Mouse (Mus musculus): ENCODE measurements around the gene Psma5. TPM values are rescaled to one million over a fixed set of nuclear protein-coding genes. Genes with fewer than 3 reads are reported as not detected.

The Psma5 gene
- 10 to 100 TPM; 35.3 to 40.1 TPM for total RNA-seq (2023)

DNA sequence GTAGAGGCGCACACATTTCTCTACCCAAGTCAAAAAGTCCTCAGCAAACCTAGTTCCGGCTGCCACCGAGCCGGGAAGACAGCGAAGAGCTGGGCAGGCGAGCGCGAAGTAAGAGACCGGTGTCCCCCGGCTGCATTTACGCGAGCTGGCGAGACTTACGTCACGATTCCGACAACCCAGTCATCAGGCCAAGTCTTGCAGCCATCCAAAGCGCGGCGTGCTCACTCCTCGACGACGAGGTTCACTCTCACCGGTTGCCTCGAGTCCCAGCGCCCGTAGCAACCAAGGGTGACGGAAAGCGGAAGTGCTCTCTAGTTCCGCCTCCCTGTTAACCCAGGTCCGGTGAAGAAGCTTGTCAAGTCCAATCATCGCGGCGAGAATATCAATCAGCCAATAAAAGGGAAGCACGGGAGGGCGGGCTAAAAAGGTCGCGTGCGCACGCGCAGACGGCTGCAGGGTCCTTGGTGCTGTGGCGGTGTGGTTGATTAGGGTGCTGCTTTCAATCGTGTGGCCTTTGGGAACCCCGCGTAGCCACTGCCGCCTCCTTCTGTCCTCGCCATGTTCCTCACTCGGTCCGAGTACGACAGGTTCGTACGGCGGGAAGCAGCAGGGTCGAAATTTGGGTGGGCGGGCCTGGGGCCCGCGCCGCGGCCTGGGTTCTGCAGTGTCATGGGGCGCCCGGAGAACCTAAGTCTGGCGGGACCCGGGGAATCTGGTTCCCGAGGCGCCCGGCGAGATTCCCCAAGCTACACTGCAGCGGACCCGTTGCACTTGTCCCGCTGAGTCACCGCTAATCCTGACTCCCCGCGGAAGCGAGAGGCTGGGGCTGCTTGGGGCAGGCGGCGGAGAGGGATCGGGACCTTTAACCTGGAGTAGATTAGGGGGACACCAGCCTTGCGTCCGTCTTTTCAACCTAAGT, at the start of gene Psma5:
Psma5 (plus strand) TSS at position 208 of the 919 bp plus-strand sequence.

DNA sequence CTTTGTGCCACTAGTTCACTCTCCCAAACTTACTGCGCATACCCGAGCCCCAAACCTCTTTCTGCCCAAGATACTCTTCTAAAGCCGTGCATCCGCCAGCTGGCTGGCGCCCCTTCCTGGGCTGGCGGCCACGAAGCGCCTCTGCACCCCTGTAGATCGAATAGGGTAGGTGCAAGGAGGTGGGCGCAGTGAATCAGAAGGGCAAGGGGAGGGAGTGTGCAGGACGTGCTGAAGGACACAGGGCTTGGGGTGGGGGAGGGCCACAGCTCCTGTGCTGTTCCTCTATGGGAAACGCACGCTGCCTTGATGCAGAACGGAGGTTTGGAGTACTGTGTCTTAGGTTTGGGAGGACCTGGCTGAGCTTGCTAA, 46.0 kb upstream of the Psma5 start, which contains the start of gene Atxn7l2:
Atxn7l2 (minus strand) TSS at position 164 of the 369 bp plus-strand sequence.

GRCm38 (mm10) chr3:108226558-108227350, 30.0 kb upstream of the Psma5 start, which contains the start of gene Sypl2:
Sypl2 (minus strand) TSS chr3:108226648.

GRCm38 (mm10) chr3:108283781-108284601, 27.3 kb downstream of the Psma5 start, which contains the start of gene Sort1:
Sort1 (plus strand) TSS chr3:108284082.

Other genes starting within 250 kb of the Psma5 start
- gene Gstm1, start 239.0 kb upstream of the Psma5 start, total RNA-seq (2023) = 100 to 1,000 TPM; 120 to 123 TPM
- gene Gstm4, start 212.0 kb upstream of the Psma5 start, total RNA-seq (2023) = 1 to 10 TPM; 4.4 to 5.2 TPM
- gene Ampd2, start 170.3 kb upstream of the Psma5 start, total RNA-seq (2023) = 10 to 100 TPM; 52.3 to 63.7 TPM
- under 1 TPM in 1 of 2 experiments, not detected in 1; 0.50 TPM for gene Gnat2, start 164.1 kb upstream of the Psma5 start, total RNA-seq (2023)
- 100 to 1,000 TPM; 103 to 111 TPM for gene Gnai3, start 110.8 kb upstream of the Psma5 start, total RNA-seq (2023)
- not detected for gene Gpr61, start 102.0 kb upstream of the Psma5 start, total RNA-seq (2023)
- gene Amigo1, start 70.6 kb upstream of the Psma5 start, total RNA-seq (2023) = 1 to 10 TPM in 1 of 2 experiments, under 1 TPM in 1; 0.88 to 1.2 TPM
- gene Cyb561d1, start 55.7 kb upstream of the Psma5 start, total RNA-seq (2023) = 10 to 100 TPM; 22.3 to 26.6 TPM
- 1 to 10 TPM; 8.2 to 9.6 TPM for gene Atxn7l2, start 46.0 kb upstream of the Psma5 start, total RNA-seq (2023)
- gene Sypl2, start 30.3 kb upstream of the Psma5 start, total RNA-seq (2023) = not detected
- 100 to 1,000 TPM; 147 to 157 TPM for gene Sort1, start 27.2 kb downstream of the Psma5 start, total RNA-seq (2023)
- not detected for gene Mybphl, start 108.0 kb downstream of the Psma5 start, total RNA-seq (2023)
- gene Psrc1, start 126.9 kb downstream of the Psma5 start, total RNA-seq (2023) = 10 to 100 TPM; 10.7 to 13.7 TPM
- 1 to 10 TPM in 1 of 2 experiments, under 1 TPM in 1; 0.75 to 1.2 TPM for gene Celsr2, start 158.6 kb downstream of the Psma5 start, total RNA-seq (2023)
- 10 to 100 TPM; 57.9 to 65.7 TPM for gene Sars, start 188.3 kb downstream of the Psma5 start, total RNA-seq (2023)